Mouse (Mus musculus) mouse embryonic stem cell (cell line): ENCODE results near the gene Krt10.

ENCODE experiments used
- in situ Hi-C, 2 experiments: fragments of 300-500 bp; cut with MboI; formaldehyde crosslinking; loops; 1 replicate in 1 of 2; 3 replicates in 1 of 2; pipeline ENCODE4 v1.14.3; 2019 to 2020; ENCODE audit warnings: low sequenced_read_pairs in 2 of 2, low pct_unique_long_range_greater_than_20kb in 1 of 2, mixed read lengths in 1 of 2; ENCODE audit not compliant: unreplicated experiment in 1 of 2

Krt10 gene

DNA sequence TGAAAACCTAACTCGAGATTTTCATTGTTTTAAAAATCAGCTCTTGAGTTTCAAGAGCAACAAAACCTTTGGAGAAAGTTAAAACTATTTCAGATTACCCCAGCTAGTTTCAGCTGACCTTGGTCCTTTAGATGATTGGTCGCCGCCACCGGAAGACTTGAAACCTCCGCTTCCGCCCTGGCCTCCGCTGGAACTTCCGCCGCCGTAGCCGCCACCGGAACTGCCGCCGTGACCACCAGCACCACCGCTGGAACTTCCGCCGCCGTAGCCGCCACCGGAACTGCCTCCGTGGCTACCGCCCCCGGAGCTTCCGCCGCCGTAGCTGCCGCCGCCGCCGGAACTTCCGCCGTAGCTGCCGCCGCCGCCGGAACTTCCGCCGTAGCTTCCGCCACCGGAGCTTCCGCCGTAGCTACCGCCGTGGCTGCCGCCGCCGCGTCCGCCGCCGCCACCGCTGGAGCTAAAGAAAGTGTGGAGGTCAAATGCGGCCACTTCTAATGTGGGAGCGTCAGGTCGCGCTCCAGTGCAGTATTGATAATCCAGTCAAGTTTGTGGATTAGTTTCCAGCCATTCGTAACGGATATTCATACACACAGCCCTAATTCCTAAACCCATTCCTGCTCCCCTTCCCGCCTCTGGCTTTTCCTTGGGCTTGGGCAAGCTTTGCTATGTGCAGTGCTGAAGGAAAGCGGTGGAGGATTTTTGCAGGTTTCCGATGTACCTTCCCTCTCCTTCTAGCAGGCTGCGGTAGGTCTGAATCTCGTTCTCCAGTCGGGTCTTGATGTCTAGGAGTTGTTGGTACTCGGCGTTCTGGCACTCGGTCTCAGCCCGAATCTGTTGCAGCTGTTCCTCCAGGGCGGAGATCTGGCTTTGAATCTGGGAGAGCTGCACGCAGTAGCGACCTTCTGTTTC is 3.1 kb downstream of the Krt10 start:
- in situ Hi-C loops = no loop called here

DNA sequence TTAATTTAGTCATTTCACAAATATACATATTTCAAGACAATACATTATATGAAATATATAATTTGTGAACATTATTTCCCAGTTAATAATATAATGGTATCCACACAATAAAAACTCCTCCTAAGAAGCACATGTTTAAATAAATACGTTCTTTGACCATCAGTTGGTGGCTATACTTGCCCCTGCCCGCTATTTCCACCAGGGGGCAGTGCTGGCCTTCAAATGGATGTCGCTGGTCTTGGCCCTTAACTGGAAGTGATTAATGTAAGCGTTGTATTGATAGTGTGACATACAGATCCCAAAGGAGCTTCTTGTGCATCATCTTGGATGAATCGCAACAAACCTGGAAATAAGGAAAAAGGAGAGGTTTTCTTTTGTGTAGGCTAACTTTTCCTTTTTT is 9.6 kb downstream of the Krt10 start:
- in situ Hi-C loops = loop anchor here in 1 of 2 experiments (10.0 kb wide), 1 partner anchor 85 kb away; no protein-coding TSS in a partner anchor

DNA sequence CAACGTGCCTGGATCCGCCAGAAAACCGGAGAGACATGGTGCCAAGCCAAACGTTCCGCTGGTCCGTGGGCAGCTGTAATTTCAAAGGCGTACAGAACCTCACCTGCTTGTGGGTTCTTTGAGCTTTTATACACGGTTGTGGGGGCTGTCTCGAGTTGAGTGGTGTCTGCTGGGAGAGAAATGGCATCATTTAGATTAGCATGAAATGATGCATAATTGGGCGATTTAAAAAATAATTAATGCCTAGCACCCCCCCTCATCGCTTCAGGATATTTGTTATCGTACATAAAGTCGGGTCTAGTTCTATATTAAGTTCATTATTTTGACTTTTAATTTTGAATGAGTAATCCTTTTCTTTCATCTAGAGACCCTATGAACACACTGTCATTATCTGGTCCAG is 14.4 kb downstream of the Krt10 start, which contains the start of gene Krt28:
Gene Krt28 (minus strand): TSS at position 101 of the 400 bp plus-strand sequence.
- in situ Hi-C loops = loop anchor here in 1 of 2 experiments (10.0 kb wide), 1 partner anchor 90 kb away; no protein-coding TSS in a partner anchor

DNA sequence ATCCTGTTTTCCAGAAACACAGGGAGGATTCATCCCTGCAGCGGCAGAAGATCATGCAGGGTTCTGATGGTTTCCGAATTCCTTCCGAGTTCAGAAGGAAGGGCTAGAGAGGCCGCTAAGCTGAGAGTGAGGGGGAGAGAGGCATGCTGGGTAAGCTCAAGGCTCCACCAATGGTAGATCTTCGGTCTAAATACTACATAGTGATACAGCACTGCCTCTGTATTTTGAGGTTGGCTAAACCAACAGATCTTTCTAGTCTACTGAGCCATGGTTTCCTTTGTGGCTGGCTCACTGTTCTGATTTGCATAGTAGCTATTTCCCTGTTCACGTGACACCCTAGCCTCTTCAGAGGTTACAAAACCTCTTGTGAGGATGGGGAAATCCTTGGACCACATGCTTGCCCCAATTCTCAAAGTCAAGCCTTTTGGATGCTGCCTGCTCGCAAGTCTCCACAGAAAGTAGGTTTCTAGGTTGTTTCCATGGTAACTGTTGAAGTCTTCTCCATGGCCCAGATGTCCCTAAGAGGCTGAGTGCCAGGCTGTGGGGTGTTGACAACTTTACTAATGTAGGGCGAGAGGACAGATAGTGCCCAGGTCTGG is 19.2 kb downstream of the Krt10 start:
- in situ Hi-C loops = loop anchor here in 1 of 2 experiments (10.0 kb wide), 1 partner anchor 95 kb away; no protein-coding TSS in a partner anchor

DNA sequence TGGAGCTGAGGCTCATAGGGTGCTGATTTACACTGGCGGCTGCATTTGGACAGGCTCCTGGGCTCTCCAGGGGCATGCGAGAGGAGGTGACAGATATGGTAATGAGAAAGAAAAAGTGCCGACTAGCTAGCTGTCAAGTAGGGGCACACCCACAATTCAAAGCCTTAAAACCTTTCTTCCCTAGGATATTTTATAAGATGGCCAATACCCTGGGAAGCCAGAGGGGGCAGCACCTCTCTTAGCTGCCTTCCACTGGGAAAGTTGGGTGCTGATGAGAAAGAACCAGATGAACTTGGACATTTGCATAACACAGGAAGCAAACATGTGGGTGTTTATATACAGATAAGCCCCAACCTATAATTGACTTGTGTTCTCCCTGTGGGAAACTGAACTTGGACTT is 19.9 kb downstream of the Krt10 start:
- in situ Hi-C loops = no loop called here

DNA sequence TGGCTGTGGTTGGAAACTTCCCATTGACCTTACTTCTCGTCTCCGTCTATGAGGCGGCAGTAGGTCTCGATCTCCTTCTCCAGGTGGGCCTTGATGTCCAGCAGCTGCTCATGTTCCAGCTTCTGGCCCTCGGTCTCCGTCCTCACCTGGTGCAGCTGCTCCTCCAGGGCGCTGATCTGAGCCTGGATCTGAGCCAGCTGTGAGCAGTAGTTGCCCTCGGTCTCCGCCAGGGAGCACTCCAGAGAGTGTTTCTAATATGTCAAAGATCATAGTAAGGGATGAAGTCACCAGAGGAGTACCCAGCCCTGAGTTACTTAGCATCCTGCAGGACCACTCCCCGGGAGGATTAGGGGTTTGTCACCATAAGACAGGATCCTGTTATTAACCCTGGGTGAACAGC is 22.4 kb downstream of the Krt10 start:
- in situ Hi-C loops = no loop called here

DNA sequence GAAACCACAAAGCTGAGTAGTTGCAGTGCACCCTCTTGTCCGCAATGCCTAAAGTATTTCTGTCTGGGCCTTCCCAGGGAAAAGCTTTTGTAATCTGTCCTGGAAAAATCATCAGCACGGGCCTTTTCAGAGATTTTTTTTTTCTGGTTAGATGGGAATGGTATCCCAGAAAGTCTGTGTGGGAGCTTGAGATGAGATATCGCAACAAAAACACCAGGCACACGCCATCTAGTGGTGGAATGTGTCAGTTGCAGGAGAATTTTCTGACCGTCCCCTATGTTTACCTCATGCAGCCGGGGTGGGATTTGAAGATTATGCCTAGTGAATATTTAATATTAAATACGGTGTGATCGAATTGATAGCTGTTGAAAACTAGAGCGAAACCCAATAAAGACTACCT is 24.8 kb downstream of the Krt10 start:
- in situ Hi-C loops = no loop called here

DNA sequence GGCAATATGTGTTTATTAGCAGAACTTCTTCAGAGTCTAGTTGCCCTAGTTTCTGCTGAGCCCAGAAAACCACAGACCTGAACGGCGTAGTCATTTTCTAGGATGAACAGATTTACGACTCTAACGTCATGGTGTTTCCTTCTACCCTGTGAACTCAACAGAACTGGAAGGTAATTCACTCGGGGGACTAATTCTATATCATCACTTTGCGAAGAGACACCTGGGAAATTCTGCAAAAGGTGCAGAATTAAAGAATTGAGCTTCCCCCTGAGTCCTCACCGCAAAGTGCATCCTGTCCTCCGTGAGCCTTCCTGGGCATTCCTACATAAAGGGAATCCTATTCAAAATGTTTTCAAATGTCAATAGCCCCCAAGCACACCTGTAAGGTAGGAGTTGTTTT is 27.7 kb downstream of the Krt10 start:
- in situ Hi-C loops = no loop called here

DNA sequence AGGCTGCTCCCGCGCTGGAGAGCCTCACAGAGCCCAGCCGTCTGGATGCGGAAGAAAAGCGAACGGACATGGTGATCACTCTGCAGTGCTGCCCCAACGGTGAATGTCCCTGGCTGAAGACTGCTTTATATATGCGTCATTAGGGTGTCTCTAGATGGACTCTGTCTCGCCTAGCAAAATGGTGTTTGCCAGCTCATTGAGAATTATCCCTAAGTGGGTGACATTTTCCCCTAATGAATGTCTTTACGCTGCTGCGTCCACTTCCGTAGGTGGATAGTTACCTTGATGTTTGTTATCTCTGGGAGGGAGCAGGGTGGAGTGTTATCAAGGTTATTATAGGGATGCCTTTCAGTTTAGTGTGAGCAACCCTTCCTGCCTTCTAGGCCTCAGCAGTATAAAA is 38.2 kb downstream of the Krt10 start, which contains the start of gene Krt27:
Gene Krt27 (minus strand): TSS at position 101 of the 400 bp plus-strand sequence.
- in situ Hi-C loops = no loop called here

DNA sequence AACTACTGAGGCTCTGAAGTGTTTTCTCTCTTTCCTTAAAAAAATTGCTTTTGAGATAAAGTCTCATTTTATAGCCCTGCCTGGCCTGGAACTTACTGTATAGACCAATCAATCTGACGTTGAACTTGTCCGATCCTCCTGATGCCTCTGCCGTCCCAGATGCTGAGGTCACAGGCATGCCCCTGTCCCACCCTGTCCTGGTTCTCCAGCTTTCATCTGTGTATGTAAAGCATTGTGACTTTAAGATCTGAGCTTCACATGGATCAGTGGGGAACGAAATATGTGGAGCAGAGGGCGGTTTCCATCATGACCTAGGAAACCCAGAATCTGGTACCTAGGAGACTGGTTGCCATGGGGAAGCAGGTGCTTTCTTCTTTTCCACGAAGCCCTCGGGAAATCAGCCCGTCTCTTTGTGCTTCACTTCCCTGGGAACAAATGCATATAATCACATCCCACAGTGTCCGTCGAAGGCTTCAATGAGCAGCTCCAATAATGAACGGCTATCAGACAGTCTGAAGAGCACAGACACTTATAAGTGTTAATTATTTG is 49.8 kb downstream of the Krt10 start:
- in situ Hi-C loops = no loop called here

DNA sequence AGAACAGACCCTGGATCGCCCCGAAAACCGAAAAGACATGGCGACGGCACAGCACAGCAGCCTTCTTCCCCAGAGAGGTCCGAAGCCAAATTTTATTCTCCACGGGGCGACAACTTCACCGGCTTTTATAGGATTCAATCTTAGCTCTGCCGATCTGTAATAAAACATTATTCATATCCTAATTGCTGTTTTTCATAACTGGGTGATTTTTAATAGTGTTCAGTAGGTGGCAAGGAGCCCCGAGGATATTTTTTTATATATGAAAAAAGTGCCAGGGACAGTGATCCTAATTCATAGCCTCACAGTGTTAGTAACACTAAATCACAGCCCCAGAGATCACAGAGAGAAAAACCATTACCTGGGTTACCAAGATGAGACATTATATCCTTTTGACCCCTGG is 51.3 kb downstream of the Krt10 start, which contains the start of gene Krt26:
Gene Krt26 (minus strand): TSS at position 101 of the 400 bp plus-strand sequence.
- in situ Hi-C loops = no loop called here
